Mouse (Mus musculus) thymus, adult 18-20 months (tissue): ENCODE data around the gene Tnfrsf25.

ENCODE experiments used
- DNase-seq, 2 experiments: peaks; one replicate each; pipeline ENCODE4 v3.0.0; 2022; ENCODE audit warnings: mixed read lengths in 2 of 2

Gene Tnfrsf25

DNA sequence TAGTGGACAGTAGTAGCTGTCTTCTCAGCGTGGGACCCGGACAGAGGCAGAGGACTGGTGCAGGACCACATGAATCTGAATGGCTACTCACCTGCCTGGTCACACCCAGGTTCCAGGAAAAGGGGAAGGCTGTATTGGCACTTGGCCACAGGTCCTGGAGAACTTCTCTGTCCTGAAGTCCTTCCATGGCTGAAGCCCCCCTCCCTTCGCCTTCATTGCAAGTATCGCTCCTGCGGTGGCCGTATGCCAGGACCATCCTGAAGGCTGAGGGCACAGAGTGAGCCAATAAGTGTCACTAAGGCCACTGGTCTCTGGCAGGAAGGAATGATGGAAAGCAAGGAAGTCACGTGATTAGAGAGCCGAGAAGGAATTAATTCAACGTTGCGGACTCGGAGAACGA is 21.5 kb upstream of the Tnfrsf25 start:
- DNase-seq: no peak

DNA sequence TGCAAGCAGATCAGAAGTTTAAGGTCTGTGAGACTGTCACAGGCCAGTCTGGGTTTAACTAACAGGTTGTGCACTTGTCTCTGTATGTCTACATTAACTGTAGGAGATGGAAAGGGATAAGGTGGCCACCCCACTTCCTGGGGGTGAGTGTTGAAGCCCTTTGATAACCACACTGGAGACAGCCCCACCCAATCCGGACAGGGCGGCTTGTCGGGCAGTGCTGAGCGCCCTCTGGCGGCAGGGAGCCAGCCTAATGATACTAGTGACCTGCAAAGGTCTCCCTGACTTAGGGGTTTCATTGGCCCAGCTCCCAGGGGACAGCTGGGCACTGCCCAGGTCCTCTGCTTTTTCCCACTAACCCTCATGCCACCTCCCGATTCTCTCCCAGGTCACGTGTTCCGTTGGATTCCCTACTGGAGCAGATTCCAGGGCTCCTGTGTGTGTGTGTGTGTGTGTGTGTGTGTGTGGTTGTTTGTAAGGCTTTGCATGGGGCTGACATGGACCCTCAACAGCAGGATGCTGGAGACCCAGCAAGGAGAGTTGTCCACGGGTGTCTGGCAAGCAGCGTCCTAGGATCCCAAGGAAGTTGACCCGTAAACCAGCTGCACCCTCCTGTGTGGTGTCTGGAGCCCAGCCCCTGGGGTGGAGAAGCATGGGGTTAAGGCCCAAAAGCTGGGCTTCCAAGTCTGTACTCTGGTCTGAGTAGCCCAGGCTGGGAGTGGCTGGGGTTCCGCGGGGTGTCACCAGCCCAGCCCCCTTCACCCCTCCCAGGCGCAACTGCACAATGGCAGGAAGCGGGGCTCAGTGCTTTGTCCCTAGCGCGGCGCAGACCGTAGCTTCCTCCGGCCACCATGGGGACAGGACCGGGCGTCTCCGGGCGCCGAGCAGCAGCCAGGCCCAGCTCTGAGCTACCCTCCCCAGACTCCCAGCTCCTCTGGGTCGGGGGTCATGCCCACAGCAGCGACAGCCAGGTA is 19.5 kb upstream of the Tnfrsf25 start:
- DNase-seq: peak; percentile 46 to 47

- DNase-seq: no peak
Measured at GRCm38 (mm10) chr4:152096927-152097326, 18.8 kb upstream of the Tnfrsf25 start.

DNA sequence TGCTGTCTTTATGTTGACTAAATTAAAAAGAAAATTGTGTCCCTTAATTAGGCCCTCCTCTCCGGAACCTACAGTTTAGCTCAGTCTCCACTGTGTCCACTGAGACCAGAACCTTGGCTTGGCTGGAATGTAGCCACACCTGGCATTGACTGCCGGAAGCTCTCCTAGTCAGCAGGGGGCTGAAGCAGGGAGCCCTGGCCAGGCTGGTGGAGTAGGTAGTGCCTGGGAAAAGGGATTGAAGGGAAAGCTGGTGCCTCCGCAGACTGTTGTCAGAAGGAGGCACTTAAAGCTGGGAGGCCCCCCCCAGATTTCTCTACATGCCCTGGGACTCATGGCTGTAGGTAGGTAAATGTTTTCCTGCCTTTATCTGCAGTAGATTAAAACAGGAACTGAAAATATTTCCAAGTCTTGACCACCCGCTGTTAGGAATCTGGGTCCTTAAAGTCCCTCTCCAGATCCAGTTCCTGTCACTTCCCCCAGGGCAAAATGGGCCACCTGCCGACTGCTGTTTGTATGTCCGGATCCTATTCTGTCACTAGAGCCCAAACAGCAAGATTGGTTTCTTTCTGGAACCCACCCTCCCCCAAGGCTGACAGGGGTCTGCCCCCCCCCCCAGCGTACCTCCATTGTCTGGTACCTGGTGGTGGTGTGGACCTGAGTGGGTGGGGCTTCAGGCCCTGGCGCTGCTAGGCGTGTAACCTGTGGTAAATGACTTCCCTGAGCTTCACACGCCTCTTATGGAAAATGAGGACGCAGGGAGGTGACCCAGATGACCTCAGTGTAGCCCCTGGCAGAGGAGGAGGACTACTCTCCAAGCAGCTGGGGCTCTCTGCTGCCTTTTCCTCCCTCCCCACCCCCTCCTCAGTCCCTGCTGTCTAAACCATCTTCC is 17.6 kb upstream of the Tnfrsf25 start:
- no peak for DNase-seq

GRCm38 (mm10) chr4:152100541-152100940 is 15.2 kb upstream of the Tnfrsf25 start:
- no peak for DNase-seq

- DNase-seq: no peak
Measured at GRCm38 (mm10) chr4:152101081-152101653, 14.6 kb upstream of the Tnfrsf25 start.

- no peak for DNase-seq
Measured at GRCm38 (mm10) chr4:152101921-152102320, 13.8 kb upstream of the Tnfrsf25 start.

DNA sequence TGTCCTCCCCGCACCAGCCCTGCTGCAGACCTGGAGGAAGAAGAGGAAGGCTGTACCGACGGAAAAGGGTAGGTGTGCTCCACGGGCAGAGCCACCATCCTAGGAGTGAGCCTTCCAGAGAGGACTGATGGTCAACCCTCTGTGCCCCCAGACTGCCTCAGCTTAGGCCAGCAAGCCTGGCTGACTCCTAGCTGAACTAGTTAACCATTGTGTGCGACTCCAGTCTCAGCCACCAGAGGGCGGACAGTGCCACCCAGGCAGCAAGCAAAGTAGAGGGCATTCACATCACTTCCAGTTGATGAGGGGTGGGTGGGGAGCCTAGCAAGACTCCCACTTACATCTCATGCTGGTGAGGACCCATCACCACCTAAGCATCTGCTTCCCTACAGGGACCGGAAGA is 12.7 kb upstream of the Tnfrsf25 start:
- DNase-seq: peak in 1 of 2 experiments; percentile 47

GRCm38 (mm10) chr4:152106746-152107145 is 9.0 kb upstream of the Tnfrsf25 start:
- no peak for DNase-seq

DNA sequence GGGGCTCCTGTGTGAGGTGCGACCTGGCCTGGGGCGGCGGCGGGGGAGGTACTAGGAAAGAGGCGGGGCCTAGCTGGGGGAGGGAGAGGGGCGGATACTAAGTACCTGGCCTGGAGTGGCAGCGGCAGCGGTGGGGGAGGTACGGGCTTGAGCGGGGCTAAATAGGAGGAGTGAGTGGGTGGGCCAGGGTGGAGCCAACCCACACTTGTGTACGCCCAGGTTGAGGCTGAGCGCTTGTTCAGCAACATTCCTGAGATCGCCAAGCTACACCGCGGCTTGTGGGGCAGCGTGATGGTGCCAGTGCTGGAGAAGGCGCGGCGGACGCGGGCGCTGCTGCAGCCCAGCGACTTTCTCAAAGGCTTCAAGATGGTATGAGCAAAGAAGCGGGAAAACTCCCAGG is 8.2 kb upstream of the Tnfrsf25 start:
- DNase-seq: no peak

DNA sequence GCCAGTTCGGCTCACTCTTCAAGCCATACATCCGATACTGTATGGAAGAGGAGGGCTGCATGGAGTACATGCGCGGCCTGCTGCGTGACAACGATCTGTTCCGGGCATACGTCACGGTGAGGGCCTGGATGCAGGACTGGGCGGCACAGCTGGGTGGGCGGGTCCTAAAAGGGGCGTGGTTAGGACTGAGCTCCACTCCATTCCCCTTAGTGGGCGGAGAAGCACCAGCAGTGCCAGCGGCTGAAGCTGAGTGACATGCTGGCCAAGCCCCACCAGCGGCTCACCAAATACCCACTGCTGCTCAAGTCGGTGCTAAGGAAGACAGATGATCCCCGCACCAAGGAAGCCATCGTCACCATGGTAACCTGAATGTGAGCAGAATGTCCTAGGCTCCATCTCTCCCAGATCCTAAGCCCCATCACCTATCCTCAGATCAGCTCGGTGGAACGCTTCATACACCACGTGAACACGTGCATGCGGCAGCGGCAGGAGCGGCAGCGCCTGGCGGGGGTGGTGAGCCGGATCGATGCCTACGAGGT is 7.7 kb upstream of the Tnfrsf25 start:
- no peak for DNase-seq

GRCm38 (mm10) chr4:152108673-152109072 is 7.1 kb upstream of the Tnfrsf25 start:
- no peak for DNase-seq

GRCm38 (mm10) chr4:152109509-152109908 is 6.2 kb upstream of the Tnfrsf25 start:
- no peak for DNase-seq

- no peak for DNase-seq
Measured at GRCm38 (mm10) chr4:152110689-152111088, 5.0 kb upstream of the Tnfrsf25 start.

DNA sequence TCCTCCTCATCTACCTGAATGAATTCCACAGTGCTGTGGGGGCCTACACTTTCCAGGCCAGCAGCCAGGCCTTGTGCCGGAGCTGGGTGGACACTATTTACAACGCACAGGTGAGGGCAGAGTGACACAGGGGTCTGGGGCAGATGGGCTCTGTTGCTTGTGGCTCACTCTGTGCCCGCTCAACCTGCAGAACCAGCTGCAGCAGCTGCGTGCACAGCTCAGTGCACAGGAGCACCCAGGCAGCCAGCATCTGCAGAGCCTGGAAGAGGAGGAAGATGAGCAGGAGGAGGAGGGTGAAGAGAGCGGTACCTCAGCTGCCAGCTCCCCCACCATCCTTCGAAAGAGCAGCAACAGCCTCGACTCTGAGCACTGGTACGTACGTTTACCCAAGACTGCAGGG is 3.4 kb upstream of the Tnfrsf25 start:
- DNase-seq: no peak

GRCm38 (mm10) chr4:152114080-152114479 is 1.7 kb upstream of the Tnfrsf25 start:
- no peak for DNase-seq

GRCm38 (mm10) chr4:152117538-152117937 is 1.8 kb downstream of the Tnfrsf25 start:
- DNase-seq: no peak

DNA sequence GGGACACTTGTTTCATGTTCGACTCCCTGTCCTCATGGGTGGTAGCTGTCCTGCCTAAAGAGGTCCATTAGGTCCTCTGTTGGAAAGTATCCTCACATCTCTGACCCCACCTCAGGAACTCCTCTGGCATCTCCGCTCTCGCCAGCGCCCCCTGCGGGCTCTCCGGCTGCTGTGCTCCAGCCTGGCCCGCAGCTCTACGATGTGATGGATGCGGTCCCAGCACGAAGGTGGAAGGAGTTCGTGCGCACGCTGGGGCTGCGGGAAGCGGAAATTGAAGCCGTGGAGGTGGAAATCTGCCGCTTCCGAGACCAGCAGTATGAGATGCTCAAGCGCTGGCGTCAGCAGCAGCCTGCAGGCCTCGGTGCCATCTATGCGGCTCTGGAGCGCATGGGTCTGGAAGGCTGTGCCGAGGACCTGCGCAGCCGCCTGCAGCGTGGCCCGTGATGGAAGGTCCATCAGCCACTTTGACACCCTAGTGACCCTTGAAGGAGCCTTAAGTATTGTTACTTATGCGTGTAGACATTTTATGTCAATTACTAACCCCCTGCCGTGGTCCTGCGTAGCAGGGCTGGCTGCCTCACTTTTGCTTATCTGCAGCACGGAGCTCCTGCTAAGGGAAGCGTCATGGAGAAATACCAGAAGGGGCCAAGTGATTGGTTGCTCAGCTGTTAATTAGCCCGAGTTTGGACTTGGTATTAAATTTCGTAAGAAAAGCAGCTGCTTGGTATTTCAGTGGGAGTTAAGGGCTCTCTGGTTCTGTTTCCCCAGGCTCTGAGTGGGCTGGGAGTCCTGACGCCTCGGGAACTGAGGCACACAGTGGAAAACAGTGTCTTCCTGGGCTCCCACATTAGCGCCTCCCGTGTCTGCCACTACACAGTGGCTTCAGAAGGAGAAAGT is 3.9 kb downstream of the Tnfrsf25 start:
- DNase-seq: no peak

- peak in 1 of 2 experiments; percentile 42 for DNase-seq
Measured at GRCm38 (mm10) chr4:152120311-152121182, 4.8 kb downstream of the Tnfrsf25 start.

GRCm38 (mm10) chr4:152121183-152121505 is 5.4 kb downstream of the Tnfrsf25 start:
- no peak for DNase-seq
